Mouse (Mus musculus): Measurements from ENCODE around the gene Slc26a8.

The Slc26a8 gene

GRCm38 (mm10) chr17:28592998-28593397 lies 97.0 kb downstream of the Slc26a8 start:
- DNase-seq (ENCODE audit: low spot score in 2 of 2): peak; percentile 46 to 70

- DNase-seq (ENCODE audit: low spot score in 2 of 2): no peak
Measured at GRCm38 (mm10) chr17:28591476-28591875, 98.6 kb downstream of the Slc26a8 start.

- DNase-seq (ENCODE audit: low spot score in 2 of 2): no peak
Measured at GRCm38 (mm10) chr17:28590596-28590995, 99.4 kb downstream of the Slc26a8 start.

GRCm38 (mm10) chr17:28588591-28588990 lies 101.4 kb downstream of the Slc26a8 start:
- DNase-seq (ENCODE audit: low spot score in 2 of 2): no peak

All from spleen, postnatal 14 days (tissue).